Mouse (Mus musculus) embryonic facial prominence, embryonic 11.5 days (tissue): ENCODE data around the gene Man1a2. TPM values are rescaled to one million over a fixed set of nuclear protein-coding genes. Genes with fewer than 3 reads are reported as not detected.
A peak's percentile ranks its signal among the peaks of the same experiment; 100 is the strongest.

Source experiments
- ATAC-seq: fragments of 200-750 bp; cut with Nextera tagmentation; replicated peaks from 2 replicates; pipeline ENCODE4 v1.8.0; 2017; ENCODE audit warnings: low read depth; ENCODE audit not compliant: insufficient number of reproducible peaks, low FRiP score, low TSS enrichment
- DNase-seq: peaks from one replicate; pipeline ENCODE4 v3.0.0-alpha.2; 2015; ENCODE audit warnings: low spot score
- H3K27ac ChIP-seq: fragments of 300-500 bp; sonication (generic); replicated peaks from 2 replicates; pipeline ENCODE4 v1.5.1; 2014; ENCODE audit warnings: mild to moderate bottlenecking, low read depth, low read length, control low read depth
- H3K27me3 ChIP-seq: fragments of 300-500 bp; sonication (generic); 2 replicates; pipeline ENCODE4 v1.6.1; 2014; ENCODE audit warnings: mild to moderate bottlenecking, low read length, moderate library complexity, mixed read lengths; ENCODE audit not compliant: control insufficient read depth, insufficient read depth
- H3K36me3 ChIP-seq: fragments of 300-500 bp; sonication (generic); replicated peaks from 2 replicates; pipeline ENCODE4 v1.6.1; 2014; ENCODE audit warnings: low read depth, mild to moderate bottlenecking, low read length, moderate library complexity, mixed read lengths; ENCODE audit not compliant: control insufficient read depth, insufficient read depth
- H3K4me1 ChIP-seq: fragments of 300-500 bp; sonication (generic); 2 replicates; pipeline ENCODE4 v1.6.1; 2014; ENCODE audit warnings: low read length, mixed read lengths; ENCODE audit not compliant: control insufficient read depth, insufficient read depth
- H3K4me2 ChIP-seq: fragments of 300-500 bp; sonication (generic); 2 replicates; pipeline ENCODE4 v1.6.1; 2014; ENCODE audit warnings: low read depth, mild to moderate bottlenecking, control low read depth, low read length, moderate library complexity
- H3K4me3 ChIP-seq: fragments of 300-500 bp; sonication (generic); 2 replicates; pipeline ENCODE4 v1.5.1; 2014; ENCODE audit warnings: low read depth, low read length, control low read depth
- H3K9ac ChIP-seq: fragments of 300-500 bp; sonication (generic); replicated peaks from 2 replicates; pipeline ENCODE4 v1.6.1; 2014; ENCODE audit warnings: mild to moderate bottlenecking, control low read depth, low read length
- H3K9me3 ChIP-seq: fragments of 300-500 bp; sonication (generic); replicated peaks from 2 replicates; pipeline ENCODE4 v1.6.1; 2016; ENCODE audit warnings: mild to moderate bottlenecking, low read length, inconsistent platforms, mixed read lengths; ENCODE audit not compliant: control insufficient read depth
- WGBS: fragments of 180-500 bp; shearing (Covaris S2); extraction: QIAGEN DNeasy Blood & Tissue Kit; methylation state at CpG from one replicate; pipeline ENCODE4 v1.1.7; 2014; 5-methylcytosine and 5-hydroxymethylcytosine counted together
- polyA plus RNA-seq: library from polyadenylated mRNA; unstranded; fragments of >200 nt; fragmentation: Nextera tagmentation; extraction: Ambion mirVana; gene quantifications from 2 replicates; pipeline ENCODE4 v1.2.1, GENCODE M21; 2014

Man1a2 gene
- polyA plus RNA-seq, 1 experiment from 2014 or later = 66.0 TPM

DNA sequence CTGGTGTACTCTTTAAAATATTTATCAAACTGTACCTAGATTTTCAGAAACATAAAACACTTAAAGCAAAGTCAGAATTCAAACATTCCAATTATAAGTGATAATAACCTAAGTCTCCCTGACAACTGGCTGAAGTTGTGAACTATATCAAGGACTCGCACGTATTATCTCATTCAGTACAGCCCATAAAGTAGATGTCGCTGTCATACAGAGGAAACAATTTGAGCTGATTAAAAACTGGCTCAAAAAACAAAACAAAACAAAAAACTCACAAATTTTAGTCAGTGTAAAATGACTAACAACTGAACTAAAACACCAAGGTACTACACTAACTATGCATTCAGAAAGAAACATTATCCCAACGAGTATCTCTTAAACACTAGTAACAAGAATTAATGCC lies 3.0 kb downstream of the Man1a2 start:
- Histone ChIP-seq H3K27ac (no peak overlapping the region), H3K4me2 (peak overlapping the region; percentile 19; the same call in 1 of the 2 replicates), H3K4me1 (no peaks in the 10 kb centered on the region), H3K36me3 (no peaks in the 10 kb centered on the region), H3K4me3 (no peak overlapping the region), H3K9ac (no peak overlapping the region), H3K27me3 (no peaks in the 10 kb centered on the region), H3K9me3 (no peaks in the 10 kb centered on the region)
- ATAC-seq (no peak), DNase-seq (no peak)
- WGBS = 65% methylated on average over 4 of the region's 4 CpGs

DNA sequence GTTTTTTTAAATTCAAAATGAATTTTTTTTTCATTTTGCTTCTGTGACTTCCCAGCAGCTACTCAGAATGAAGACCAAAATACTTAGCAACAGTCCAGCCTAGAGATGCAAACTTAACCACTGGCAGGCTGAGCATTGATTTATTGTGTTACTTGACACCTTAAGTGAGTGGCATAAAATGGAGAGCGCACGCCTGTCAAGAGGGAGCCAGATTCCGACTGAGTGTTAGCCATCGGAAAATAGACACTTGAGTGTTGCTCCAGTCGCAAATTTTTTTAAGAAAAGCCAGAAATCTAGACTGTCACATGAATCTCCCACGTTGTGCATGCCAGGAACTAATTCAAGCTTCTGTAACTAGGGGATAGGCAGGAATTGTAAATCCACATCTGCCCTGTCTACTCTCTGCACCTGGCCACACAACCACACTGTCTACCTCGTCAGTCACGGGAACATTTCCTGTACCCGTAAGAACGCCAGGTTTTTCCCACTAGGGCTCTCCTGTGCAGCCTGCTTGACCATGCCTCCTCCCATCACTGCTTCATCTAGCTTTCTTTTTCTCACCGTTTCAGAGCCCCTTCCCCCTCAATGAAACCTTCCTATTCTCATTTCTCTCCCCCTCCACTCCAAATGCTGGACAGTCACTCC lies 3.7 kb downstream of the Man1a2 start:
- ATAC-seq (no peak), DNase-seq (peak; percentile 56)
- 21% methylated on average over 11 of the region's 11 CpGs for WGBS
- H3K4me1 ChIP-seq = no peaks in the 10 kb centered on the region
- no peaks in the 10 kb centered on the region for H3K9me3 ChIP-seq
- H3K4me2 ChIP-seq = peak overlapping the region; percentile 27
- H3K9ac ChIP-seq = peak overlapping the region; percentile 22; the same call in 1 of the 2 replicates
- H3K4me3 ChIP-seq = peak overlapping the region; percentile 17; the same call in 1 of the 2 replicates
- no peaks in the 10 kb centered on the region for H3K27me3 ChIP-seq
- no peak overlapping the region for H3K27ac ChIP-seq
- no peaks in the 10 kb centered on the region for H3K36me3 ChIP-seq

DNA sequence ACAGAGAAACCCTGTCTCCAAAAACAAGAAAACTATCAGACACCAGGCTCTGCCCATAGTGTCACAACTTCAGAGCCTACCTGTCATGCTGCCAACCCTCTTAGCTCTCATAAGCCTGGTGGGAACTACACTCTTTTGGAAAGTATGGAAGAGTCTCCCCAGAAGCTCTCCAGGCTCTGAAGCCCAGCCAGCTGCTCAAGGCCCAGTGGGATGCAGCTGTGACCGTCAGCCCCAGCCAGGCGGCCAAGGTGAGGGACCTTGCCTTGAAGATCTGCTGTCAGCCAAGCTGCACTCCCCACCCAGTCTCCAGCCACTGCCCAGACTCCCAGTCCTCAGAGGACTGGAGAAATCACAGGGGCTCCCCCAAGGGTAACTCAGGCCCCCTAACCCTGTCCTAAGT lies 5.1 kb downstream of the Man1a2 start:
- H3K27me3 ChIP-seq = no peaks in the 10 kb centered on the region
- no peak for DNase-seq
- H3K9ac ChIP-seq = no peak overlapping the region
- no peak overlapping the region for H3K27ac ChIP-seq
- no peak overlapping the region for H3K4me2 ChIP-seq
- H3K4me1 ChIP-seq = no peaks in the 10 kb centered on the region
- 73% methylated on average over 2 of the region's 2 CpGs for WGBS
- no peak overlapping the region for H3K4me3 ChIP-seq
- no peak for ATAC-seq
- H3K36me3 ChIP-seq = no peaks in the 10 kb centered on the region
- no peaks in the 10 kb centered on the region for H3K9me3 ChIP-seq

DNA sequence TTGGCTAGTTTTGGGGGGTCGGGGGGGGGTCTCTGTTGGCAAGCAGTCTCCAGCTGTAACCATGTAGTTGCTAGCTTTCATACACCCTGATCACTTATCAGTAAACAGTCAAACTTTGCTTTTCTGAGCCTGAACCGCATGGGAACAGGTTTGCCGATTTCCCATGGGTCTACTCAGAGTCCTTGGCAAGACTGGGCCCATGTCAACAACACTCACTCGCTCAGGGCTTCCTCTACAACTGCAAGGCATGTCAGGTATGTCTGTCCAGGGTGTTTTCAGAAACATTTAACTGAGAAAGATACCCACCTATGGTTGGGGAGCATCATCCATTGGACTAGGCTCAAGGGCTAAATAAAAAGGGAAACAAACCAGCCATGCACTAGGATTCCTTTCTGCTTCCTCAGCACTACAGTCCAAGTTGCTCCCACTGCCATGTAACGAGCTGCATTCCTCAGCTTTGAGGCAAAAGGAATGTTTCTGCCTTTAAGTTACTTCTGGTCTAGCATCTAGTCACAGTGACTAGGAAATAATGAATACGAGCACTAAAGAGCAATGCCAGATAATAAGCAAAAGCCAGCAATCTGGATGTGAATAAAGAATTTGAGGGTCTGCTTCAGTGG lies 6.2 kb downstream of the Man1a2 start:
- H3K36me3 ChIP-seq = no peaks in the 10 kb centered on the region
- H3K4me2 ChIP-seq = no peak overlapping the region
- no peaks in the 10 kb centered on the region for H3K27me3 ChIP-seq
- no peak overlapping the region for H3K27ac ChIP-seq
- H3K4me3 ChIP-seq = no peak overlapping the region
- no peaks in the 10 kb centered on the region for H3K9me3 ChIP-seq
- DNase-seq (no peak), ATAC-seq (no peak)
- WGBS = 79% methylated on average over 6 of the region's 6 CpGs
- H3K4me1 ChIP-seq = no peaks in the 10 kb centered on the region
- H3K9ac ChIP-seq = no peak overlapping the region

DNA sequence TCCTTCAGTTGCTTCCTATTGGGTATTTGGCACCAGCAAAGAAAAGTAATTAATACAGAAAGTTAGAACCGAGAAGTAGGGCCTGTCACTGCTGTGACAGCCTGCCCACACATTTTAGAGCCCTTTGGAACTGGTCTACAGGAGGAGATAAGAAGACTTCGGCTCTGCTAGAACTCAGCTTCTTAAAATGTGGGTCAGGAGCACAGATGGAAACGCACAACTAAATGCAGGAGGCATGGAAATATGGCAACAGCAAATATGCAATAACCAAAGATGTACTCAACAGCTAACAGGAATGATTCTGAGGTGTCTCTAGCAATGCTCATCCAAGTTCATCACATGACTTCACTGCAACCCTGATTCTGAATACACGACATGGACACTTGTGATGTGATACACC lies 10.2 kb downstream of the Man1a2 start:
- H3K4me2 ChIP-seq = no peak overlapping the region
- H3K4me3 ChIP-seq = no peak overlapping the region
- H3K9me3 ChIP-seq = no peaks in the 10 kb centered on the region
- 88% methylated on average over 4 of the region's 4 CpGs for WGBS
- DNase-seq (no peak), ATAC-seq (no peak)
- H3K9ac ChIP-seq = no peak overlapping the region
- H3K4me1 ChIP-seq = no peaks in the 10 kb centered on the region
- H3K27ac ChIP-seq = no peak overlapping the region
- H3K36me3 ChIP-seq = no peaks in the 10 kb centered on the region
- H3K27me3 ChIP-seq = no peaks in the 10 kb centered on the region

DNA sequence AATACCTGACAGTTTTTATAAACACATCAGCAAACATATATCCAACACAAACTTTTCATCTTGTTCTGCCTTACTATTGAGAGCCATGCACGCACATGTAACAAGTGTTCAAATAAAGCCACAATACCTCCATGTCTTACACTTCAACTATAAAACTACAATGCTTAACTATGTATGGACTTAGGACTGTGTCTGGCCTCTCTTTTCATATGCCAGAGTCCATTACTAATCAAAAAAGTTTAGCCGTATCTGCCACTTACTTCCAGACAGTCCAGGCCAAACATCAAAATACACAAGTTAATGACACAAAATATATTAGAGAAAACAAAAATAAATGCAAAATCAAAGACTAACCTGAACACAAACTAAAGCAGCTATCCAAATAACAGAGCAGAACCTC lies 14.9 kb downstream of the Man1a2 start:
- Histone ChIP-seq H3K4me3 (no peak overlapping the region), H3K36me3 (no peaks in the 10 kb centered on the region), H3K9ac (no peak overlapping the region), H3K27me3 (no peaks in the 10 kb centered on the region), H3K4me2 (no peak overlapping the region), H3K9me3 (no peaks in the 10 kb centered on the region), H3K27ac (no peak overlapping the region), H3K4me1 (no peaks in the 10 kb centered on the region)
- ATAC-seq (no peak), DNase-seq (no peak)
- 88% methylated on average over 2 of the region's 2 CpGs for WGBS

DNA sequence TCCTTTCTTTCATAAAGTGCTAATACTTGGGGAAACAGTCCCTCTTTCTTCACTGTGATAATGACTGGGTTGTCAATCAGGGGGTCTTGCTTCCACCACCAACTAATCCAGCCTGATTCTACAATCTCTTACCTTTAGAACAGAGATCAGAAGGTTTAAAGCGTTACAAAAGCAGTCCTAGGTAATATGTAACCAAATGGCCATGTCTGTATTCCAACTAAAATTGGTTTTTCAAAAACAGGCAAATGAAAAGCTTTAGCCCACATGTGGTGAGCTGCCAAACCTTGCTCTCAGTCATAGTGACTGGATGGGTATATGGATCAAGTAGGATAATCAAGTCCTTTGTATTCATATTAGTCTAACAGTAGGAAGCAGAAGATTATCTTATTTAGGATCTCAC lies 32.0 kb downstream of the Man1a2 start:
- 81% methylated on average over 1 of the region's 1 CpGs for WGBS
- DNase-seq = no peak
- no peaks in the 10 kb centered on the region for H3K27me3 ChIP-seq
- H3K36me3 ChIP-seq = no peaks in the 10 kb centered on the region
- H3K9me3 ChIP-seq = no peaks in the 10 kb centered on the region
- no peak overlapping the region for H3K4me3 ChIP-seq
- H3K27ac ChIP-seq = no peak overlapping the region
- H3K4me1 ChIP-seq = no peaks in the 10 kb centered on the region
- no peak overlapping the region for H3K9ac ChIP-seq
- H3K4me2 ChIP-seq = no peak overlapping the region
- ATAC-seq = no peak

DNA sequence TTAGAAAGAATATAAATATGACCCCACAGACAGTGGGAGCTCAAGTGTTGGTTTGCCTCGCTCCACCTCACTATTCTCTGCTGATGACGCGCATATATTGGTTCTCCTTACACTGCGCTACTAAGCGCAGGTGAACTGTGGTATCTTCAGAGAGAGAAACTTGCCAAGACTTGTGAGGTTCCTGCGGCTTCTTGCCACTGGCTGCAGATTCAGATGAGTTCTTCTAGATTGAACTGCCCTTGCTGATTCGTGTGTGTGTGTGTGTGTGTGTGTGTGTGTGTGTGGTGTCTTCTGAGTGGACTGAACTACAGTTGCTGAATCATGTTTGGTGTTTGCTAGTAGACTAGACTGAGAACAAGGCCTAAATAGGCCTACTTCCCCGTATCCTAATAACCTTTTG lies 43.7 kb downstream of the Man1a2 start:
- ATAC-seq = no peak
- 90% methylated on average over 8 of the region's 8 CpGs for WGBS

More for the DNA sequence above, 43.7 kb downstream of the Man1a2 start:
- Histone ChIP-seq H3K4me3 (no peak overlapping the region), H3K9me3 (no peaks in the 10 kb centered on the region), H3K4me1 (no peaks in the 10 kb centered on the region), H3K4me2 (no peak overlapping the region), H3K27ac (no peak overlapping the region), H3K27me3 (no peaks in the 10 kb centered on the region), H3K9ac (no peak overlapping the region), H3K36me3 (no peaks in the 10 kb centered on the region)
- no peak for DNase-seq
